Mouse (Mus musculus) G1E-ER4 (cell line): ENCODE measurements around the gene Dhx15. TPM values are rescaled to one million over a fixed set of nuclear protein-coding genes. Genes with fewer than 3 reads are reported as not detected.

Experiments used
- GATA1 ChIP-seq: IDR thresholded peaks from one replicate; pipeline ENCODE4 v1.8.0; 2012; ENCODE audit warnings: low read length, inconsistent platforms
- polyA plus RNA-seq: library from polyadenylated mRNA; stranded (reverse); fragments of >175 nt; gene quantifications from 2 replicates; pipeline ENCODE4 v1.2.3, GENCODE M21; 2012

The Dhx15 gene
- polyA plus RNA-seq, 1 experiment, result 104 TPM

DNA sequence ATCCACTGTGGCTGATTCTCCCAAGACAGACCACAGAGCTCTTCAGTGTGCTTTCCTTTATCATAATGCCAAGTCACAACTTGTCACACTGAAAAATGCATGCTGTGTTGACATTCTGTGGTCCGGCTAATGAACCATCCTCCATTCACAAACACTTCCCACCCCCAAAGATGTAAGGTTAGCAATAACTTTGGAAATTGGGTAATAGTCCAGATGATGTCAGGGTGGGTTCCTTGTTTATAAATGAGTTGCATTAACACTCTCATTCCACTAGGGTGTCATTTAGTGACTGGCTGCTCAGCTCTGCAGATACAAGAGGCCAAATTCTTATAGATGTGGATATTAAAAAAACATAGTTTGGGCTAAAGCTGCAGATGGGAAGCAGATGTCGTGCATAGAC is 71.1 kb downstream of the Dhx15 start:
- no peak for TF ChIP-seq GATA1

DNA sequence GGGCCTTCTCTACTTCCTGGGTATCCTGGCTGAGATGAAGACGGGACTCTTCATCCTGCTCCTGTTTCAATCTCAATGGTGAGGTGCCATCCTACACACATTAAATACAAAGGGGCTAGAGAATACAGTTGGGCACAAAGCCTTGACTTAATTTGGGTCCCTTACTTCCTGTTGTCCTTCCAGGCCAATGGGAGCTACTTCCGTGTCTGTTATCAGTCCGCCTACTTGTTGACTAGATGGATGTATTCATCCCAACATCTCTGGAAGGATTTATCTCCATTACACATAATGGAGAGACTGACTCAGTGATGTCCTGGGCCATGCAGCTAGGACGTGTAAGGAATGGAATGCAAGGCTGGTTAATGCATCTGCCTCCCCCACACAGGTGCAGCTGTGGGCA is 72.5 kb downstream of the Dhx15 start:
- TF ChIP-seq GATA1, result no peak

DNA sequence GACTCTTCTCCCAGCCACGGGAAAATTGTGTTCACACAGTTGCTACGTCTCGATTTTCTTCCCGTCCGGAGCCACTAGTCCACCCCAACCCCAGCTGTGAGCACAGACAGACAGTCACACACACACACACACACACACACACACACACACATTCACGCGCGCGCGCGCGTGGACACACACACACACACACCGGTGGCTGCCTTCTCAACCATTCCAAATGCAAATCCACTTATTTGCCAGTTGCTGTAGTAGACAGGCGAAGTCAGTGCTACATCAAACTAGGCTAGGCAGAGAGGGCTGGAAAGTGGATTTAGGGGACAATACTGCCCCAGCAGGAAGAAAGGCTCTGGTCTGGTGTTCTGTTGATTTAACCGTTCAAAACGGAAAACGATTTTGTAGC is 73.9 kb downstream of the Dhx15 start:
- TF ChIP-seq GATA1, result no peak

DNA sequence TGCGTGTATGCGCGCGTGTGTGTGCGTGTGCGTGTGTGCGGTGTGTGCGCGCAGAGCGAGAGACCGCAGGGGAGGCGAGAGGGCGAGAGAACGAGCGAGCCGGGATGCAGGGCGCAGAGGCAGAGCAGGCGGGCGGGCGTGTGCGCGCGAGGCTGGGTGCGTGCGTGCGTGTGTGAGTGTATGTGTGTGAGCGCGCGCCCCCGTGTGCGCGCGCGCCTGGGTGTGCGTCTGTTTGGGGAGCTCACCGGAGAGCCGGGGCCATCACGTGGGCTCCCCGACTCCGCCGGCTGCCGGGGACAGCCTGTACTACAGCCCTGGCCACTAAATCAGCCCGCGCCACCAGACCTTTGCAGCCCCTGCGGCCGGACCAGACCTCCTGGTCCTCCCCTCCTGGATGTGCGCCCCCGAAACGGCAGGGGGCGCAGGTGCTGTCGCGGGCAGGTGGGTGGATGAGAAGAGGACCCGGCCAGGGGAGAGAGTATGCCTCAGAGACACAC is 74.4 kb downstream of the Dhx15 start:
- no peak for TF ChIP-seq GATA1

DNA sequence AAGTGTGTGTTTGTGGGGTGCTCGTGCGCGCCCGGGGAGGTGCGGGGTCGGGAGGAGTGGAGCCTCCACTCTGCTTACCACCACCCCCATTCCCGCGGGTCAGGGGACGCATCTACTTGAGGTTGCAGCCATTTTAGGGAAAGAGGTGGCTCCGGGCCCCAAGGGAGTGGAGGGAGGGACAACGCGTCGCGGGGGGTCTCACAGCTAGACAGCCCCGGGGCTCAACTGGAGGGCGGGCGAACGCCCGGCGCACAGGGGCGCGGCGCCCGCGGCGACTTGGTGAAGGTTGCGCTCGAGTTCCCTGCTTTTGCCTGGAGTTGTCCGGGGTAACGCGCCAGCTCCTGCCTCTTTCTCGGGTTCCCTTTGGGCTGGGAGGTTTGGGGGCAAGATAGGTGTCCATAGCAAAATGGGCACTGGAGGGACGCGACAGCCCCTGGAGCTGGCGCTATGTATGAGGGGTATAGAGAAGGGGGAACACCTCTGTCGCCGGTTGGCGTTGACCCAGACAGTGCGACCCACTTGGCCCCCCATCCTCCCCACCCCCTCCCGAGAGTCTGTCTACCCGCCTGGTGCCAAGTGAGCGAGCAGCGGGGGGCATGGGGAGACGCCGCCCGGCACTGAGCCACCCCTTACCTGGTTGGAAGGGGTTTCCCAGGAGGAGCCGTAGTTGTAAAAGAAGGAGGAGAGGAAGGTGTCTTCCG is 75.4 kb downstream of the Dhx15 start:
- no peak for TF ChIP-seq GATA1

DNA sequence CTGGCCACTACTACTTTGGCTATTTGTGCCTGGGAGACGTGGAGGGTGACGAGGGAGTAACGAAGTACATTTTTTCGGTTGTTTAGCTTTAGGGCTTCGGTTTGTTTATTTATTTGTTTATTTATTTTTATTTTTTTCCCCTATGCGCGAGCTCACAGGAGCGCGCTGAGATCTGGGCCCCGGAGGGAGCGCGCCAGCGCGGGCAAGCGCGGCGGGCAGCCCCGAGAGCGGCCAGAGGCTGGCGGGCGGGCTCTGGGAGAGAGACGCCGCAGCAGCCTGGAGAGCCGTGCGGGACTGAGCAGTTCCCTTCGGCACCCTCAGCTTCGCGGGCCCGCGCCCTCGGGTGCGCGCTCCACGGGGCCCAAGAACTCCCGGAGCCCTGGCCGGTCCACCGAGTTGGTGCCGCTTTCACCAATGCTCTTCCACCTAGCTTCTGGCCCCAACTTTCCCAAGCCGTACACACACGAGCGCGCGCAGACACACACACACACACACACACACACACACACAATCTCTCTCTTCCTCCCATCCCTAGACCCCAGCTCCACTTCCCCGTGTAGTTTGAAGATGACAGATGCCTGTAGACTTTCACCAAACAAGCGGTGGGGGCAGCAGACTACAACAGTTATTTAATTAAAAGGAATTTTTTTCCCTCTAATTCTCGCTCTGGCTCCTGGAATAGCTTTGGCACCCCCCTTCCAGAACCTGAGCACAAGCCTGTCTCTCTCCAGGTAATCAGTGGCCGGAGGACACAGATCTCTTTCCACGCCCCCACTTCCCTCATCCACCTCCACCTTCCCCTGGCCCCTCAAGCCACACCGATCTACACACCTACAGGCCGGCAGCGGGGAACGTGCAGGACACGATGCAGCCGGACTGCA is 76.2 kb downstream of the Dhx15 start:
- no peak for TF ChIP-seq GATA1

DNA sequence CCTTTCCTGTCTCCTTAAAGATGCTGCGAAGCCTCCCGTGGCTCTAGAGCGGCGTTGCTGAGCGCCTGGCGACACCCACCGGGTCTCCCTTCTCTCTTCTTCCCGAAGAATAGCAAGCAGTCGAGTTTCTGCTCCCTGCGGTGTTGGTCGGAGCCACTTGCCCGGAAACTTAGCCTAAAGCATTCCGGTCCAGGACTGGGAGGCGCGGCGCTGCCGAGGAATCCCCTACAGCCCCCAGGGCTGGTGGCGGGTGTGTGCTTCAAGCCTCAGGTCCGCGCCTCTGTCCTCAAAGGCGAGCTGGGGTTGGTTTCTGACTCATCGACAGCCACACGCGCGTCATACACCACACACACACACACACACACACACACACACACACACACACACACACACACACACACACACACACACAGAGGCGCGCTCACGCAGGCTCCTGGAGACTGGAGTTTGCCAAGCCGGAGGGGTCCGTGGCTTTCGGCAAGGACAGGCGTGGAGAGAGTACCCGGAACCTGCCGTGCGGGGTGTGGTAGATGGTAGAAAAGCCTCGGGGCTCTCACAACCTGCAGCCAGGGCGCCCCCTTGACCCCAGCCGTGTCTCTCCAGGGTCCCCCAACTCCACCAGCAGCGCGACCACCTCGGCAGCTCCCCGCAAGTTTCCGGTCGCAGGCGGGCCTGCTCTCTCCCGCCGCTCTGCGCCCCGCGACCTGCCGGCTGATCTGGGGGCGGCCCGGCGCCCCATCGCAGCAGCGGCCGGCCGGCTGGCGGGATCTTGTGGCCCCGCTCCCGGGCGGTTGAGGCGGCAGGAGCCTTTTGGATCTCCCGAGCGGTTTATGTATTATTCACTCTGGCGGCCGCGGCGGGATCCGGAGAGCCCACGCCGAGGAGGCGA is 77.1 kb downstream of the Dhx15 start:
- no peak for TF ChIP-seq GATA1

DNA sequence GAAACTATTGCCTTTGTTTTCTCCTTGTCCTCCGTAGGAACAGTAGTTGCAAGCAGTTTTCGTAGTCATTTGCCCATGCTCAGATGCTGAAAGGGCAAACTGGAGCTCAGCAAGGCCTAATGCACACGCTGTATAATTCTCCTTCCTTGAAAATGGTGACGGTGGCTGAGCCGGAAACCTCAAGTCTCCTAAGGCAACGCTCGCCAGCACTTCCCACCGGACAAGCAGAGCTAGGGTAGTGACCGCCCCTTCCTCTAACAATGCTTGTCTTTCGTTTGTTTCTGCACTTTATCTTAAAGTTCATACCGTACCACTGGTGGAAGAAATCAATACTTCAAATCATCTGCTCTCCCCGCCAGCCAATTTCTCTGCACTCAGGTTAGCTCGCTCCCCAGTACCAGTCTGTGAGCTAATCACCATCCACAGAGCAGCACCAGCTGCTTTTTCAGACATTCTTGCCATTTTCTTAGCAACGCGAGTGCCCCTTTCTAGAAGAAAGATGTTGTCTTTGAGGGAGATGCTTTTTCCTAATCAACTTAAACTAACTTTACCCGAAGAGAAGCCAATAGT is 78.0 kb downstream of the Dhx15 start:
- no peak for TF ChIP-seq GATA1

DNA sequence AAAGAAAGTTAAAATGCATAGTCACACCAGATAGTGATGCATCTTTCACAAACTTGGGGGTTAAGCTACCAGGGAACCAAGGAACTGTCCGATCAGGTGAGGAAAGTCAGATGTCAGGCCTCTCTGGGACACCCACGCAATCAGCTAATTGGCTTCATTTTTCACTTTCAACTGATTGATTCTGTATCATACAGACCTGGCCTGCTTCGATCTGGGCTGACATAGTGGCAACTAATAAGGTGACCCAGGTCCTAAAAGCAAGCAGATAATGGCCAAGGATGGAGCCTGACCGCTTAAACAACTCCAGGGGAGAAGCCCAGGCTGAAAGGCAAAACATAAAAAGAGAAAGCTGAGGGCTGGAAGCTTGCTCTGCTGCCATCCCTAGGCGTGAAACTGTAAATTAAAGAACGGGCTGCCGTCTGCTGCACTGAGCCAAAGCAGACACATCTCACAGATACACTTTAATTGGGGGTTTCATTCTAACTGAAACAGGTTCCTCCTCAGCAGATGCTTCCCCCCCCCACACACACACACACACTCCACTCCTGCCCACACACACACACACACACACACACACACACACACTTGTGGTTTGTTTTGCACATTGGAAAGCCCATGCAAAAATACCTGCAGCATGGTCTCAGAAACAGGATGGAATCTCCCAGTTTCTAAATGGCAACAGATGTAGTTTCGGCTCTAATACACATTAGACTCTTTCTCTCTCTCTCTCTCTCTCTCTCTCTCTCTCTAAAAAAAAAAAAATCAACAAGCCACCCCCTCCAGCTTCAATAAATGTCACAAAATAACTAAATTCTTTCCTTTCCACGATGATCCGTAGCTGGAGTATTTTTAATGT is 79.3 kb downstream of the Dhx15 start:
- no peak for TF ChIP-seq GATA1

Other genes starting within 250 kb of the Dhx15 start
- not detected in 2 replicates for gene Sod3, start 173.3 kb upstream of the Dhx15 start, polyA plus RNA-seq